Mouse (Mus musculus) heart, adult 2 months (tissue): ENCODE data around the gene 5730409E04Rik.

Experiments
- CTCF ChIP-seq: fragments of 200-600 bp; IDR thresholded peaks from 2 replicates; pipeline ENCODE4 v1.8.1; 2022; ENCODE audit warnings: antibody characterized with exemption, mild to moderate bottlenecking, moderate library complexity
- EP300 ChIP-seq: fragments of 200-500 bp; IDR thresholded peaks from 2 replicates; pipeline ENCODE4 v1.6.1; 2011; ENCODE audit warnings: low read depth, low read length, control low read depth; ENCODE audit not compliant: insufficient read depth
- POLR2A ChIP-seq: fragments of 200-500 bp; IDR thresholded peaks from 2 replicates; pipeline ENCODE4 v1.6.1; 2011; ENCODE audit warnings: mild to moderate bottlenecking, low read depth, low read length, control low read depth; ENCODE audit not compliant: insufficient read depth

DNA sequence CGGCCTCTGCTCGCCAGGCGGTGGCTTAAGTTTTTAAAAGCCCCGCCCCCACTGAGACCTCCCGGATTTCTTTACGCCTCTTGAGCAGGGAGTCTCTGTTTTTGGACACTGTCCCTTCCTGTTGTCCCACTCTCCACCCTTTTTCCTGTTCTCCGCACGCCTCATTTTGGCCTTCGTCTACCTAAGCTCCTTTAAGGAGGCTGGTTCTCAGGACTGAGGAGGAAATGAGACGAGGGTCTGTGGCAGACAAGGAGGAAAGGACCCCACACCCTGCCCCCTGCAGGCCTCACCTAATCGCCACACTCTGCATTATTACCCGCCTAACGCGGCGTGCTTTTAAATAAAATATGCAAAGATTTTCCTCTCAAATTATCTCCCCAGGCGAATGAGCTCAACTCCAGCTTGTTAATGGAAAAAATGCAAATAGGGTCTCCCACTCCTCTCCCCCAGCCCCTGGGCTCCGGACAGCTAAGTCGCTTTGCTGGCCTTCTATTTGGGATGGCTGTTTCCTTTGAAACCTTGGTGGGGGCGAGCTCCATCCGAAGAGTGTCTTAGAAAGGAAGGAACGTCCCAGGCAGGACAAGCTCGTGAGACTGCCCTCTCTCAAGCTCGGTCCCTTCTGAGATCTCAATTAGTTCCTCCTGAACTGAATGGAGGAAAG is 17.5 kb downstream of the 5730409E04Rik start:
- TF ChIP-seq CTCF (peak; percentile 44), EP300 (no peak), POLR2A (no peak)
